Mouse (Mus musculus) megakaryocyte-erythroid progenitor cell, adult 5-6 weeks (primary cell): ENCODE measurements around the gene Gm5105. TPM values are rescaled to one million over a fixed set of nuclear protein-coding genes. Genes with fewer than 3 reads are reported as not detected.

Experiments
- total RNA-seq, 2 experiments: library from RNA; stranded (forward) in 1 of 2; stranded (reverse) in 1 of 2; fragments of 200-1000, 215-1000 nt in 1 of 2; fragments of >200 nt in 1 of 2; fragmentation: Nextera tagmentation in 1 of 2; gene quantifications; 2 replicates each; pipeline ENCODE4 v1.2.3; 2014 to 2017

Gm5105 gene
- total RNA-seq, 2 experiments from 2014 or later = not detected

Other genes with a start within 250 kb of the Gm5105 start
- 1,513 and 1,536 TPM in 2 replicates for gene H2afz, start 202.9 kb downstream of the Gm5105 start, total RNA-seq (2014; fragmentation: Nextera tagmentation)
- gene H2afz, start 202.9 kb downstream of the Gm5105 start, total RNA-seq (2017) = 915 and 1,060 TPM in 2 replicates
- gene Dnajb14, start 199.7 kb downstream of the Gm5105 start, total RNA-seq (2014; fragmentation: Nextera tagmentation) = 10.3 and 12.8 TPM in 2 replicates
- 7.2 and 9.4 TPM in 2 replicates for gene Dnajb14, start 199.7 kb downstream of the Gm5105 start, total RNA-seq (2017)
- 65.7 and 77.2 TPM in 2 replicates for gene Lamtor3, start 148.9 kb downstream of the Gm5105 start, total RNA-seq (2014; fragmentation: Nextera tagmentation)
- 81.7 and 82.1 TPM in 2 replicates for gene Lamtor3, start 148.9 kb downstream of the Gm5105 start, total RNA-seq (2017)
- 82.8 and 108 TPM in 2 replicates for gene Dapp1, start 85.8 kb downstream of the Gm5105 start, total RNA-seq (2014; fragmentation: Nextera tagmentation)
- 110 and 171 TPM in 2 replicates for gene Dapp1, start 85.8 kb downstream of the Gm5105 start, total RNA-seq (2017)
- not detected in 2 replicates for gene 1110002E22Rik, start 2.3 kb downstream of the Gm5105 start, total RNA-seq (2014; fragmentation: Nextera tagmentation)
- not detected in 2 replicates for gene 1110002E22Rik, start 2.3 kb downstream of the Gm5105 start, total RNA-seq (2017)
- gene Trmt10a, start 76.1 kb upstream of the Gm5105 start, total RNA-seq (2014; fragmentation: Nextera tagmentation) = 4.4 and 7.3 TPM in 2 replicates
- gene Trmt10a, start 76.1 kb upstream of the Gm5105 start, total RNA-seq (2017) = 8.5 and 30.6 TPM in 2 replicates
- 1.2 and 3.3 TPM in 2 replicates for gene Mttp, start 77.6 kb upstream of the Gm5105 start, total RNA-seq (2014; fragmentation: Nextera tagmentation)
- gene Mttp, start 77.6 kb upstream of the Gm5105 start, total RNA-seq (2017) = 2.7 and 3.4 TPM in 2 replicates
- gene 4930579F01Rik, start 126.4 kb upstream of the Gm5105 start, total RNA-seq (2014; fragmentation: Nextera tagmentation) = not detected in 2 replicates
- gene 4930579F01Rik, start 126.4 kb upstream of the Gm5105 start, total RNA-seq (2017) = not detected in 2 replicates
- not detected in 2 replicates for gene Adh7, start 150.4 kb upstream of the Gm5105 start, total RNA-seq (2014; fragmentation: Nextera tagmentation)
- gene Adh7, start 150.4 kb upstream of the Gm5105 start, total RNA-seq (2017) = not detected in 2 replicates
- not detected in 2 replicates for gene Adh1, start 193.6 kb upstream of the Gm5105 start, total RNA-seq (2014; fragmentation: Nextera tagmentation)
- not detected in 2 replicates for gene Adh1, start 193.6 kb upstream of the Gm5105 start, total RNA-seq (2017)
- not detected in 2 replicates for gene Adh6a, start 245.9 kb upstream of the Gm5105 start, total RNA-seq (2014; fragmentation: Nextera tagmentation)
- gene Adh6a, start 245.9 kb upstream of the Gm5105 start, total RNA-seq (2017) = not detected in 2 replicates